Mouse (Mus musculus) megakaryocyte, adult 5-6 weeks (primary cell): ENCODE results near the gene Ccdc92b. TPM values are rescaled to one million over a fixed set of nuclear protein-coding genes. Genes with fewer than 3 reads are reported as not detected.
A peak's percentile ranks its signal among the peaks of the same experiment; 100 is the strongest.

Source experiments
- ATAC-seq: 2 replicates; pipeline ENCODE4 v1.8.0; 2016; ENCODE audit warnings: mild to moderate bottlenecking, inconsistent platforms; ENCODE audit not compliant: poor library complexity, severe bottlenecking
- total RNA-seq, 2 experiments: library from RNA; stranded (forward) in 1 of 2; stranded (reverse) in 1 of 2; fragments of 153-499, 151-499 nt in 1 of 2; fragments of 221-1000, 200-1000 nt in 1 of 2; gene quantifications; 2 replicates each; pipeline versions ENCODE4 v1.2.3 to v1.2.4; 2015 to 2017

The Ccdc92b gene
- total RNA-seq, 2 experiments from 2014 or later: 0.27 TPM; not detected in 1

GRCm38 (mm10) chr11:74610545-74611176 lies 8.7 kb upstream of the Ccdc92b start, which contains the start of gene Rap1gap2:
Gene Rap1gap2, minus strand, starts transcription at chr11:74610915.
- no peak for ATAC-seq

- no peak for ATAC-seq
These were observed 8.0 kb upstream of the Ccdc92b start for GRCm38 (mm10) chr11:74611437-74611836.

GRCm38 (mm10) chr11:74613428-74613827 lies 6.0 kb upstream of the Ccdc92b start:
- no peak for ATAC-seq

- no peak for ATAC-seq
These were observed 3.8 kb upstream of the Ccdc92b start for GRCm38 (mm10) chr11:74615571-74615970.

DNA sequence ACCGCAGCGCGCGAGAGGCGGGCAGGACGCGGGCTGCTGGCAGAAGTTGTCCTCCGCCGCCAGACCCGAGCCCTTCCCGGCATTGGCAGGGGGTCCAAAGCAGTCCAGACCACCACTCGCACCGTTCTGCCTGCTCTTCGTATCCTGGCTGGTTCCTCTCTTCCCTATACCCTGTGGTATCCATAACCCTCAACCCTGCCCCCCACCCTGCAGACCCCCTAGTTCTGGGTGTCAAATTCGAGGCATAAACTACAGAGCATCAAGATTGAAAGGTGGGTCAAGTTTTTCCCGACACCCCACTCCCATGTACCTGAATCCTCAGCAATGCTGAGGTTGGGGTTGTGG lies 523 bp downstream of the Ccdc92b start:
- ATAC-seq: no peak

- no peak for ATAC-seq
These were observed 2.7 kb downstream of the Ccdc92b start for GRCm38 (mm10) chr11:74621974-74622669.

GRCm38 (mm10) chr11:74623693-74624092 lies 4.3 kb downstream of the Ccdc92b start:
- no peak for ATAC-seq

- ATAC-seq: peak; percentile 51
These were observed 5.9 kb downstream of the Ccdc92b start for GRCm38 (mm10) chr11:74625333-74625732.

DNA sequence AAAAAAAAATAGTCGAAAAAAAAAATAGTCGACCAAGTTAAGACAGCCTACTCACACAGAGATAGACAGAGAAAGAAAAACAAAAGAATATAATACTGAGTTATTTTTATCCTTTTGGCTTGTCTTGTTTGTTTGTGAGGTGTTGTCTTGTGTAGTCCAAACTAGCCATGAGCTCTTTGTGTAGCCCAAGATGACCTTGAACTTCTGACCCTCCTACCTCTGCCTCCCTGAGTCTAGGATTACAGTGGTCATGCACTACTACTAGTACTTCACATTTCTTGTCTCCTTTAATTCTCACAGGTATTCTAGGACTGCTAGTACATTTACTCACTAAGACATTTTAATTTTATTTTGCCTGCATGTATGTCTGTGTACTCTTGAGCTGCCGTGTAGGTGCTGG lies 8.1 kb downstream of the Ccdc92b start:
- ATAC-seq: no peak

DNA sequence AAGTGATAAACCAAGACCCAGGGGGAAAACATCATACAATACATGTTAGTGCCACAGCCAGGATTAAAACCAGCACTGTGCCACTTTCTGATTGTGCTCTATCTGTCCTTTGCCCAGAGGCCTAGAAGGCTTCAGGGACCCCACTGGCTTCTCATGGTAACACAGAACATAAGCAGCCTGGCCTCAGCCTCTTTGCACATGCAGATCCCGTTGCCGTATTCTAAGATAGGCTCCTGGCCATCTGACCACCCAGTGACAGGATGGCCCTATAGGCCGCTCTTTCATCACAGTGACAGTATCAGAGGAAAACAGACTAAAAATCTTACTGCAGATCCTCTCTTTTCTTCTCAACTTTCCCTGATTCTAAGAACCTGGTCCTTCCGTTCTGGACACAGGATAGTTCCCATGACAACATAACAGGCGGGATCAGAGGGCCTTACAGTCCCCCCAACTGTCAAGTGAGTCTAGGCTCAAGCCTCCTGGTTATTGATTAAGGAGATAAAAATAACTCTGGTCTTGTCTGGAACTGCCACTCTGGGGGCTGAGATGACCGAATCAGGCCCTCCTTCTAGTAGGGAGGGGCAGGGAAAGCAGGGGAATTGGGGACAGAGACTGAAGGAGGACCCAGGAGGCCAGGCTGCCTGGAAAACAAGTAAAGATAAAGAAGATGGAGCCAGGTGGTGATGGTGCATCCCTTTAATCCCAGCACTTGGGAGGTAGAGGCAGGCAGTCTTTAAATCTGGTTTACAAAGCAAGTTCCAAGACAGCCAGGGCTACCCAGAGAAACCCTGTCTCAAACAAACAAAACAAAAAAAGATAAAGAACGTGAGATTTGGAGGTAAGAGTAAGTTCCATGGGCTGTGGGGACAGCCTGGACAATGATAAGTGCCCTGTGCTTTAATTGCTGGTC lies 12.7 kb downstream of the Ccdc92b start:
- no peak for ATAC-seq

DNA sequence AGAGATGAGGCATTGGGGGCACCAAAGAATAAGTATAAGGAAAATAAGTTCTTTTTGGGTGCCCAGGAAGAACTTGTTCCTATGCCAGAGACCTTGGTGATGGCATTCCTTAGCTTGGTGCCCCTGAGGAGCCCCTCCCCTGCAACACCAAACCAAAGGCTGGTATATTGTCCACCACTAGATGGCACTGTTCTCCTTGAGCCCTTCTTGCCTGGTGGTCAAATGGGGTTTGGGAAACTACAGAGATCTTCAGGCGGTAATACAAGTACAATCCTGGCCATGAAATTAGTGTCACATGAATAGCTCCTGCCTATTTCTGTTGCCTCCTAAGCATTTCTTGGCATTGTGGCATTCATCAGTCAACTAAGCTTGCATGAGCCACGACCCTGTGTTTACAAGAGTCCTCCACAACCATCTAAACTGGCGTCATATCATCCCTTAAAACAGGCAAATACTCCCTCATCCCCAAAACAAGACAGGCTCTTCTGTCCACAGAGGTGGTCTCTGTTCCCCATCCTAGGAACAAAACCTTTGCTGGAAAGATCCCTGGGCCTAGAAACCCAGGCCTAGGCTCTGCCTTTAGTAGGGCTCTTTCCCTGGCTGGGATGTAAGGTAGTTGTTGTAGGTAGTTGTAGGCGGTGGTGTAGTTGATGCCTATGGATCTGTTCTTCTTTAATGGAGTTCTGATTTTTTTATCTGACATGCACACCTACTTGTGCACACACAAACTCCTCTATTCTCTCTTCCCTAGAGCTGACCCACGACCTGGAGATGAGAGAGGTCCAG lies 15.3 kb downstream of the Ccdc92b start:
- ATAC-seq: peak; percentile 69

- no peak for ATAC-seq
These were observed 18.1 kb downstream of the Ccdc92b start for GRCm38 (mm10) chr11:74637486-74637885.

DNA sequence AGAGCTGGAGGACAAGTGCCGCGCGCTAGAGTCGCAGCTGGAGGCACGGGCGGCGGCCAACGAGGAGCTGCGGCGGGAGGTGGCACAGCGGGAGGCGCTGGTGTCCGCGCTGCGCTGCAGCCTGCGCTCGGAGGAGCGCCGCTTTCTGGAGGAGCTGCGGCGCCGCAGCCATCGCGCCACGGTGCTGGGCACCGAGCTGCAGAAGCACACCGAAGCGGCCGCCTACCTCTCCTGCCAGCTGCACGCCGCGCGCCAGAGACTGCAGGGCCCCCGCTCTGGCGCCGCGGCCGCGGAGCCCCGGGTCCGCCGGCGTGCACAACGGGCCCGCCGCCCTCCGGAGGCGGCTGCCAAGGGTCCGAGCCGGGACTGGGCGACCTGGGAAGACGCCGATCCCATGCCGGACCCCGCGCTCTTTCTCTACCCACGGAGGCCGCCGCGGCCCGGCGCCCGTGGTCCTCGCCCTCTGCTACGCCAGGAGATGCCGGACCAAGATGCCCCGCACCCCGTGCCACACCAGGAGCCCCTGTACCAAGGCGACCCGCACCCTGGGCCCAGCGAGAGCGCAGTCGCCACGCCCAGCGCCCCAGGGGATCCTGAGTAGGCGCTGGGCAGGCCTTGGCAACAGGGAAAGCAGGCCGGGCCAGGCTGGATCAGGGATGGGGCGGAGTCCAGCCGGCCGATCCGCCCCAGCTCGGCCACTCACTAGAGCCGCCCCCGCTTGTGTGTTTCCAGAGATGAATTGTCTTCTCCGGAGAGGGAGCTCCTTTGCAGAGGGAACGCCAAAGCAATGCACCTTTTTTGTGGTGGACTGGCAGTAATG lies 18.8 kb downstream of the Ccdc92b start:
- peak; percentile 90 for ATAC-seq

GRCm38 (mm10) chr11:74638791-74639411 lies 19.5 kb downstream of the Ccdc92b start:
- ATAC-seq: no peak

- no peak for ATAC-seq
These were observed 20.2 kb downstream of the Ccdc92b start for GRCm38 (mm10) chr11:74639628-74640027.

- peak; percentile 65 for ATAC-seq
These were observed 28.6 kb downstream of the Ccdc92b start for GRCm38 (mm10) chr11:74647966-74648365.

DNA sequence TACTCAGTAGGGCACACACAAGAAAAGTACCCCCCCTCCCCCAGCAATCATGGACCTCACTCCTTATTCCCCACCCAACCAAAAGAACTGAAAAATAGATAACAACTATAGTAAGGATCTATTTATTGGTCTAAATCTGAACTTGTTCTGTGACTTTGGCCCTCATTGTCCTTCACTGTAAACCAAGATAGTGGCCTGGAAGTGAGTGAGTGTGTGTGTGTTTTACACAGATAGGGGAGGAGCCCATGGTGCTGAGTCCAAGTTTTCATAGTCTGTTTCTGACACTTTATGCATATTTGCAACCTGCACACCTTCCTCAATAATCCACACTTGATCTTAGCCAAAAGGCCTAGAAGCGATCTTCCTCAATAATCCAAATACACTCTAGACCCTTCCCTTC lies 29.3 kb downstream of the Ccdc92b start:
- no peak for ATAC-seq

DNA sequence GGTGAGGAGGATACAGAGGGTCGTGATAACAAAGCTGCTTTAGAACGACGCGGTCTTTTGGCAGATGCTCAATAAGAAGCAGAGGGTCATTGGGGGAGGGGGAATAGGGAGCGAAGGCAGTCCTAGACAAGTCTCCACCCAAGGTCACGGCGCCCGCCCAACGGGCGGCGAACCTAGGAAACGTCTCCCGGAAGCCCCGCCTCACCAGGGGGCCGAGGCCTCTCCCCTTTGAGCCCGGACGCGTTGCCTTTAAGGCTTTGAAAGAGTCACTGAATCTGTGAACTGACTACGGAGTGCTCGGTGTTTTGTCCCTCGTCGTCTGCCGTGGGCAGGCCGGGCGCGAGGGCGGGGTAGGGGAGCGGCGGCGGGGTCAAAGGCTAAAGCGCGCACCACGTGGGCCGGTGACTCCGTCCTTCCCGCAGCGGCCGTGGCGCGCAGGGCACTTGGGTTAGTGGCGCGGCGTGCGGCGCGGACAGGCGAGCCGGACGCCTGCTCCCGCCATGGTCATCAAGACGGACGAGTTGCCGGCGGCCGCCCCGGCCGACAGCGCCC lies 29.8 kb downstream of the Ccdc92b start, which contains the start of gene Cluh:
Gene Cluh, plus strand, starts transcription at position 401 of the 552 bp plus-strand sequence.
- ATAC-seq: peak; percentile 84
